Mouse (Mus musculus) stomach, postnatal 0 days (tissue): ENCODE data around the gene Pheta1.

ENCODE experiments used
- CTCF ChIP-seq: IDR thresholded peaks from 2 replicates; pipeline ENCODE4 v1.5.1; 2016; ENCODE audit warnings: antibody characterized with exemption, low read depth, mild to moderate bottlenecking, moderate library complexity
- EP300 ChIP-seq: optimal IDR thresholded peaks from 2 replicates; pipeline ENCODE3; 2016; ENCODE audit warnings: antibody characterized with exemption

- TF ChIP-seq EP300 = no peak
- TF ChIP-seq CTCF = no peak
These were observed 36.1 kb upstream of the Pheta1 start for GRCm38 (mm10) chr5:121812526-121813243.
